Mouse (Mus musculus) ovary, postnatal 14 days (tissue): ENCODE results near the gene Irs4.

Experiments
- DNase-seq: peaks from one replicate; pipeline ENCODE4 v3.0.0; 2022; ENCODE audit warnings: low spot score

The Irs4 gene

DNA sequence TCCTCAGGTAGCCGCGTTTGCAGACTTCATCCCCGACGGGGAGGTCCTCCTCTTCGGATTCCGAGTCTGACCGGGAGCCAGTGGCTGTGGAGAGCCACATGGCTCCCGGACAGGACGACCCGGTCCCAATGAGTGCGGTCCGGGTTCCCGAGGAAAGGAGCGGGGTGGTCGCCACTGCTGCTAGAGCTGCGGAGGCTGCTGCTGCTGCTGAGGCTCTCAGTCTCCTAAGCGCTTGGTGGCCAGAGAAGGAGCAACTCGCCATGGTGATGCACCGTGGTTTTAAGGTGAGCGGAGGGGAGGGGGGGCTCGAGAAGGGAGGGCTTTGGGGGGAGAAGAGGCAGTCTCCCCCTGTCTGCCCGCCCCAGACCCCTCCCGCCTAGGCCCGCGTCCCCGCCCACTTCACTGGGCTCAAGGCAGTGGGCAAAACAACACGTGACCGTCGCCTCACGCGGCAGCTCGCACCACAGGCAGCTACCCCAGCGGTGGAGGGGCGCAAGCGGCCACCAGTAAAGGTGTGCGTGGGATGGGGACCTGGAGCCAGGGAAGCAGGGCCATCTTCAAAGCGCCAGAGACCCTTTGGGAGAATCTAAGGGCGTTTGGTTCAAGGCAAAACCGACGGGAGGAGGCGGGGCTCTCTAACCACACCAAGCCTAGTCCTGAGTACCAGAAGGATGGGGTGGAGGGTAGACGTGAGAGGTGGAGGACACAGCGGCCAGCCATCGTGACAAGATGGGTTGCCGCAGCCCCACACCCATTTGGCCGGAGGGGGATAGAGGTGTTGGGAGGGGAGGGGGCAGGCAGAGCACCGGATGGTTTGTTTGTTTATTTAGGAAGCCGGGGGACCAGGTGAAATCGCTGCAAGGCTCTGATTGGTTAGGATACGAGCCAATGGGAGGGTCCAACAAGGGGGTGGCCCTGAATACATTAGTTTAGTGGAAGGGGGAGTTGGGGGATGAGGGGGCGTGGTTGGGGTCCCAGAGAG, at the start of gene Irs4:
Gene Irs4, minus strand, starts transcription at position 327 of the 982 bp plus-strand sequence.
- no peak for DNase-seq

DNA sequence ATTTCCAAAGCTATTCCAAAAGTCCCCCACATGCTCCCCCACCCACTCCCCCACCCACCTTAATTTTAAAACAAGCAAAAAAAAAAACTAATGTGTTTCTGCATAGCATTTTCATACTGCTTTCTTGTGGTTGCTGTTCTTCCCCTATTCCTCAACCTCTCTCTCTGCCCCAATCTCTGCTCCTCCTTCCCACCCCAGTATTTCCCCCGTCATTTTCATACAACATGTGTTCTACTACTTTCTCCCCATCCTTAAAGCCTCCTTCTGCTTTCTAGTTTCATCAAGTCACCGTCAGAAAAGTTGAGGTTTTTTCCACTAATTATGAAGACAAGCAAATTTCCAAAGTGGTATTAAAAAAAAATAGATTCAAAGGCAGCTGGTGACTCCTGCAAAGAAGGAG, 25.3 kb upstream of the Irs4 start:
- DNase-seq, result no peak

DNA sequence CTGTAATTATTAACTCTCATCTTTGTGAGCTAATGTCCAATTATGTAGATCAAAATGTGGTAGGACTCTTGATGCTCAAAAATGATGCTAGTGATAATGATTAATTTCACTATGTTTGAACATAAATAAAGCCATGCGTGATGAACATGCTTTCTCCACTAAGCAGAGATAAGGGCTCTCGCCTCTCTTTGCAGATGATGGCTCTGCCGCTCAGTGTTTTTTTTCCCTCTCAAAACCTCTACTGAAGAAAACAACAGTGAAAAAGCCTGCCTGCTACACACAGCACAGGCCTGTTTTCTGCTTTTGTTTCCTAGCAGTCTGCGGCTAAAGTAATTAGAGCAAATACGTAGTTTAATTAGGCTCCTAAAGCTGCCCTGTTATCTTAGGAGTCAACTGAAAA, 4.5 kb upstream of the Irs4 start:
- DNase-seq, result no peak

DNA sequence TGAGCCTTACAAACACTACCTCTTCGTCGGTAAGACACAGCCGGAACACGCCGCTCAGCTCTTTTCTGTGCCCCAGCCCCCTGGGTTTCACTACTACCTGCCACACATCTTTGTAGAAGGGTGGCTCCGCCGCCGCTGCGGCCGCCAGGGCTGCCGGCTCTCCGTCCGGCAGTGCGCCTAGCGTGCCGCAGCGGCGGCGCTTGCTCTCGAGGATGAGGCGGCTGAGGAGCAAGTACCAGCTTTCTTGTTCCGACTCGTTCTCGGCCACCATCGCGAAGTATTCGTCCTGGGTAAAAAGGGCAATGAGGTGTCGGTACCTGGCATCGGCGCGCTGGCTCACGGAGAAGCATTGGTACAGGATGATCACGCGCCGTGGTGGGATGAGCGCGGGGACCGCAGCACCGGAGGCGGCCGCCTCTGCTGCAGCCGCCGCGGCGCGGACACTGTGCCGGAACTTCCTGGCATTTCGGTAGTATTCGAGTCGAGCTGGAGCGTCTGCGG, 622 bp downstream of the Irs4 start:
- DNase-seq, result no peak

DNA sequence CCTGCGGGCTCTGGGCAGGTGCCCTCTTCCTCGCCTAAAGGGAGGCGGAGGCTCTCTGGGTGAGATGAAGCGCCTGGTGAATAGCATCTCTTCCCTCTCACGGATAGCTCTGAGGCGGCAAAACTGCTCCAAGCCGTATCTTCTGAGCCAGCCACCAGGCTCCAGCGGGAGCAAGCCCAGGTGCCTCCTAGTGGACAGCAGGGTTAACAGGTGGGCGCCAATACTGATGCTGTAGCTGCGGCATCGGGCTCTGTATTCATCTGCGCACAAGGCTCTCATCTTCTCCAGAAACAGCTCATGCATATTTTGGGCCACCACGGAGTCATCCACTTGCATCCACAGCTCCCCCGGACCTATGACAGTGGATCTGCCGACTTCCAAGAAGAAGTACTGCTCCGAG, 1.1 kb downstream of the Irs4 start:
- DNase-seq, result no peak

DNA sequence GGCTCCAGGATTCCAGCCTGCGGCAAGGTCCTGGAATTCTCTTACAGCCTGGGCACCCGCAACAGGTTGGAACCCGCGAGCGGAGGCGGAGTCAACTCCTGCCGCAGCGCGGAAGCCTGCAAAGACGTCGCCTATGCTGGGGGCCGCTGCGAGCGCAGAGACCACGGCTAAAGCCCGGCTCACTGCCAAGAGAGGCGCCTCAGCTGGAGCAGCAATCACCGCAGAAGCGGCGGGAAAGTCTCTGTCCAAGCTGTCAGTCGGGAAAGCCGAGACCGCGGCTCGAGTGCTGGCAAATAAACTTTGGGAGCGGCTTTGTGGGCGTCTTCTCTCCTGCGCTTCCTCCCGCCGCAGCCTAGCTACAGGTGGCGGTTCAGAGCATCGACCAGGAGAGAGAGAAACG, 3.3 kb downstream of the Irs4 start:
- DNase-seq, result no peak
